Mouse (Mus musculus) lung, postnatal 36 days (tissue): ENCODE data around the gene Cnnm2.
"Not testable (repeated sequence)": the region's sequence is repeated elsewhere in the genome, so short reads cannot be mapped to it uniquely, and the experiment has no call there.

Experiments
- DNase-seq: peaks from one replicate; pipeline ENCODE4 v3.0.0; 2022; ENCODE audit warnings: mixed read lengths

The Cnnm2 gene

DNA sequence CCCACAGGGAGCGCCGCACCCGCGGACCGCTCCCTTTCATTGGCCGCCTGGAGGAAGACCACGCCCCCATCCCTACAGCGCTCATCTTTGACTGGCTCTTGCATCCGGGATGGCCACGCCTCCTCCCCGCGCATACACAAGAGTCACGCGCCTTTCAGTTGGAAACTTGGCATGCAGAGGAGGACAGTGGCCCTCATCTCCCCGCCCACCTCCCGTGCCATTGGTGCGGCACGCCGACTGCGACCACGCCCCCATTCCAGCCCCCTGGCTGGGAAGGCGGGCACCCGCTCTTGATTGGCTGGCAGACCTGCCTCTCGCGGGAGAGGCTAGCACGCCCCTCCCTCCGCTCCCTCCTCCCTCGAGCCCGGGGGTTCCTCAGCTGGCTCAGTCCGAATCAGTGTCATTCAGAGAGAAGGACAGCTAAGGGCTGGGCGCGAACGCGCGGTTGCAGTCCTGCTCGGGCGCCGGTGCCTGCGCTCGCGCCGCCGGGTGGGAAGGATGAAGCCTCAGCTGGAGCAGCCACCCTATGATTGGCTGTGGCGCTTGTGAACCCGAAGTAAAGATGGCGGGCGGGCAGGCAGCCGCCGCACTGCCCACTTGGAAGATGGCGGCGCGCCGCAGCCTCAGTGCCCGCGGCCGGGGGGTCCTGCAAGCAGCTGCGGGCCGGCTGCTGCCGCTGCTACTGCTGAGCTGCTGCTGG is at the start of gene Cnnm2:
Gene Cnnm2, plus strand, starts transcription at position 350 of the 700 bp plus-strand sequence.
- peak; percentile 100 for DNase-seq

DNA sequence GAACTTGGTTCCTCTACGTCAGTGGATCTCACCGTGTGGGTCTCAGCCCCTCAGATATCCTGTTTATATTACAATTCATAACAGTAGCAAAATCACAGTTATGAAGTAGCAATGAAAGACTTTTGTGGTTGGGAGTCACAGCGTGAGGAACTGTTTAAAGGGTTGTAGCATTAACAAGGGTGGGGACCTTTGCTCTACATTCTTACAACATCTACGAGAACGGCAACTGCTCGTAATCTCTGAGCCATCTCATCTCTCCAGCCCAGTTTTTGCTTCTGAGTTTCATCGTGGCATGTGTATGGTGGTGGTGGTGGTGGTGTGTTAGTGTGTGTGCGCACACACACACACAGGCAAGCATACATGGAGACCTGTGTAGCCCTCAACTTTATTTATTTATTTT is 47.2 kb upstream of the Cnnm2 start:
- DNase-seq = no peak

DNA sequence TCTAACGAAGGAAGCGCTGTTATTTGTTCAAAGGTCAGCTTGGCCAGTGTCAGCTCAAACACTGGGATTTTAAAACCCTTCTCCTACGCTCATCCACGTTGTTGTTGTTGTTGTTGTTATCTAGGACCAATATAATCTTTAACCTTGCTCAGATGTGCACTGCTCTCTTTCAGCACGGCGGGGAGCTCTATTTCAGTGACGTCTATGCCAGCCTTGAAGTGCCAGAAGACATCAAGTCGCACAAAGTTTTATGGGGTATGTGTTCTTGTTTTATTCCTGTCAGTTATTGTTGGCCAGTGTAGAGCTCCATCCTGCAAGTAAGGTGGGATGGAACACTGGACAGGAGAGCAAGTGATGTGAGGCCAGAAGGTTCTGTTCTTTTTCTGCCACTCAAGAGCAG is 46.4 kb upstream of the Cnnm2 start:
- DNase-seq = no peak

DNA sequence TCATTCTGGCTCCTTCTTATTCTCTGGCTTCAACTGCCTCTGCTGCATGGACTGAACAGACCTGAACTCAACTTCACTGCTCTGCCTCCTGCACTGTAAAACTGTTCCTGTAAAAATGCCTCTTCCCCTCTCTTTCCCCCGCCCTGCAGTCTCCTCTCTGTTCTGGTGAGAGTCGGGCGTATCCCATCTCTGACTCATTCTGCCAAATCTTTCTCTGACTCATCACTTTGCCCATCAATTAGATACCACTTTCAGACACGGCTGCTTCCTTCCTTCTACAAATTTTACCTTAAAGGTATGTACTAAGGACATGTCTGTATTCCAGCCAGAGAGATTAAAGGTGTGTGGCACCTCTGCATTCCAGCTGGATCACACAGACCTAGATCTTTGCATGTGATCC is 43.2 kb upstream of the Cnnm2 start:
- no peak for DNase-seq

DNA sequence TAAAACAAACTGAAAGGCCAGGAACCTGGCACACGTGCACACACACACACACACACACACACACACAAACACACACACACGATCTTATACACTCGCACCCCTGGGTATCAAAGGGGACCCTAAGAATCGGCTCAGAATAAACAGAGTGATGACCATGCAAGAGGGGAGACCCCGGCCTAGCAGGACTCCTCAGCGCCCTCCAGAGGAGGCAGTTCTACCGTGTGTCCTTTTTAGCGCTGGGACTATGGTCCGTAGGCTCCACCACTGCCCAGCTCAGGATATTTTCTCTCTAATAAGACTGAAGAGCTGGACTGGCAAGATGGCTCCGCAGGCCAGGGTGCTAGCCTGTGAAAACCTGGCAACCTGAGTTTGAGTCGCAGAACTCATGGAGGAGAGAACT is 37.0 kb upstream of the Cnnm2 start:
- DNase-seq = no peak

DNA sequence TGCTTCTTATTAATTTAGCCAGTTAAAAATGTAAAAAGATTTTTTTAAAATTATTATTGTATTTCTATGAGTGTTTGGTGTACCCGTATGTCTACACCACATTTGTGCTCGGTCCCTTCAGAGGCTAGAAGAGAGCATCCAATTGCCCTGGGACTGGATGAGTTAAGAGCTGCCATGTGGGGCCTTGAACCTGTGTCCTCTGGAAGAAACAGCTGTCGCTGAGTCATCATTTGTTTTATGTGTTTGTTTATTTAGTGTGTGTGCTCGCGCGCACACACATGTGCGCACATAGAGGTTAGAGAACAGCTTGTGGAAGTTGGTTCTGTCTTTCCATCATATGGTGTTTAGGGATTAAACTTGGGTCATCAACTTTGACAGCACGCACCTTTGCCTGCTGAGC is 35.3 kb upstream of the Cnnm2 start:
- no peak for DNase-seq

DNA sequence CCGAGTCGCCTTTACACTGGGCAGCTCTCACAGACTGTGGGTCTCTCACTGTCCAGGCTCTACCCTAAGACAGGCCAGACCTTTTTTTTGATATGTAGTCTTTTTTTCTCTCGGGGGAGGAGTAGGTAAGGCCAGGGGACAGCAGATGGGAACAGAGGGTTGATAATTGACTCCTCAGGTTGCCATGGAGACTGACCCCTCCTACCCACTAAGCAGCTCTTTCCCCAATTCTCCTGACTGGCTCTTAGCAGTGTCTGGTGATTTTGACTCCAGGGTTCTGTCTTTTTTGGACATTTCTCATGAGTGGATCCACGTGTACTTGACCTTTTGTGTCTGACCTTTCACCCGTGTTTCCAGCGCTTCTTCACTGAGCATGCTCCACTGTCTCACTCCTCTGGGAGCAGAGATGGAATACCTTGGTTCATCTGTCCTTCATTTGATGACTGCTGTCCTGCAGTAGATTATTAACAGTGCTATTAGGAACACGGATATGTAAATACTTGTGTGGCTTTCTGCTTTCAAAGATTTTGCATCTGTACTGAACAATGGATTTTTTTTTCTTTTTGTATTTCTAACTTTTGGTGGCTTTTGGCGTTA is 34.2 kb upstream of the Cnnm2 start:
- DNase-seq = no peak

DNA sequence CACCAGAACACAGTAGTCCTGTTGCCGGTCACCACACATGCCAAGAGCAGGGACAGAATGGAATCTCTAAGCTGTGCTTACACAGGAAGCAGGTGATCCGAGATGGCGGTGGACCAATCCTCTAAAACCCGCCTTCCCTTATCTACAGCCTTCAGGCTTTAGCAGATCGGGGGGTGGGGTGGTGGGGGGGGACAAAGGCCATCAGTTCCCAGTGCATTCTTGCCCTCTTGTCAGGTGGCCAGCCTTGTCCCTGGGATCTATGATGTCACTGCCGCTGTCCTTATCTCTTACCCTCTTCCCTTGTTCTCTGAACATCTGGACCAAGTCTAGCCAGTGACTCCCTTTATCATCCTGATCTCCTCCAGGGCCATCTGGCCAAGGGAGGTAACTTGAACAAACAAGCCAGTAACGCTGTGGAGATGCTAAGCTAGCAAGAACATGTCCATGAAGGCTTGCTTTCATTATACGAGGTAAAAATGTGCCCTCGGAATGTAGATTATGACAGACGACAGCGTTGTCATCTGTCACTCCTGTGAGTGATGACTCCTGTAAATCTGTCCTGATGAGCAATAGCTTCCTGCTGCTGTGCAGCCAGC is 33.4 kb upstream of the Cnnm2 start:
- DNase-seq = no peak

DNA sequence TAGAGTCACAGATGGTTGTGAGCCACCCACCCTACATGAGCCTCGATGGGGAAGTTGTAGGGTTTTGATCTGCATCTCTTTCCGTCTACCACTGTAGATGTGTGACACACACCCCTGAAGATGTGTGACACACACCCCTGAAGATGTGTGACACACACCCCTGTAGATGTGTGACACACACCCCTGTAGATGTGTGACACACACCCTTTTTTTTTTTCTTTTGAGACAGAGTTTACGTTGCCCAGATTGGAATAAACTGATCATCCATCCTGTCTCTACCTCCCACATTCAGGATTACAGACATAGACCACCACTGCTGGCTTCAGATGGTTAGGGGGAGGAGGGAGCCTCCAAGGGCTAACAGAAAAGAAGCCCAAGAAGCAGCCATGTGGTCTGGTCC is 32.5 kb upstream of the Cnnm2 start:
- DNase-seq = no peak

DNA sequence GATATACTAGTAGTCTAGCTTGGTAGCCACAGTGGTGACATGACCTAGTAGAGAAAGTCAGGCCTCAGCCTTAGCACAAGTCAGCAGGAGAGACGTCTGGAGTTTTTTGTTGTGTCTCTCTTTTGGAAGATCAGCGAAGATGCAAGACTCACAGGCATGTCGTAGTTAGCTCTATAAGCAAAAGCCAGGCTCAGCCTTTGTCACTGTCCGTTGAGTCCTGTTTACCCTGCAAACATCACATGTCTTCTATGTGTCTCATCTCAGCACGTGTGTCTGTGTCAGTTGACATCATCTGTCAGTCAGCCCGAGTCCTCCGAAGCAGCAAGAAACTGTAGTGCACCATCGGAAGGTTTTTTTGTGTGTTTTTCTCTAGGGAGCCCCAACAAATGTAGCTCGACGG is 30.0 kb upstream of the Cnnm2 start:
- no peak for DNase-seq

DNA sequence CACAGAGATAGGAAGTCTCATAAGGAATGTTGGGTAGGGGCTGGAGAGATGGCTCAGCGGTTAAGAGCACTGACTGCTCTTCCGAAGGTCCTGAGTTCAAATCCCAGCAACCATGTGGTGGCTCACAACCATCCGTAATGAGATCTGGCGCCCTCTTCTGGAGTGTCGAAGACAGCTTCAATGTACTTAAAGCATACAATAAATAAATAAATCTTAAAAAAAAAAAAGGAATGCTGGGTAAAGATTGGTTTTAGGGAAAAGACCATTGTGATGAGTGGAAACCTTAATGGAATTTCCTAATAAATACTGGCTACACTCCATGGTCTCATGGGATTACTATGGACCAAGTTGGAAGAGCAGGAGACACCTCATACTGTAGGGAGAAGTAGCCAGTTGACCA is 28.7 kb upstream of the Cnnm2 start:
- DNase-seq = not testable (repeated sequence)

DNA sequence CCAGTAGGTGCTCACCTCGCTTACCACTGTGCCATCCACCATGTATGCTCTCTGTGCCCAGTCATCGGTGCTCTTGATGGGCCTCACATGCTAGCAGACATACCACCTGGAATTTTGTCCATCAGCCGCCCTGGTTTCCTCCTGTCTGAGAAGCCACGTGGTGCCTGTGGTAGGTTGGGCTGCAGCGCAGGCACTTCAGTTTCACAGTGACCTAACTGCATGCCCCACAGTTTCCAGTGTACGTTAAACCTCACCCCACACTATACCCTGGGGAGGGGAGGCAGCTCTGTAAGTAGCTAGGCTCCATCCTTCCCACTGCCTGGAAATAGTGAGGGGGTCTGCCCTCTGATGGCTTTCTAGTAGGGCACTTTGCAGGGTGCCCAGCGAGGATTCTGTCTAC is 27.8 kb upstream of the Cnnm2 start:
- no peak for DNase-seq

DNA sequence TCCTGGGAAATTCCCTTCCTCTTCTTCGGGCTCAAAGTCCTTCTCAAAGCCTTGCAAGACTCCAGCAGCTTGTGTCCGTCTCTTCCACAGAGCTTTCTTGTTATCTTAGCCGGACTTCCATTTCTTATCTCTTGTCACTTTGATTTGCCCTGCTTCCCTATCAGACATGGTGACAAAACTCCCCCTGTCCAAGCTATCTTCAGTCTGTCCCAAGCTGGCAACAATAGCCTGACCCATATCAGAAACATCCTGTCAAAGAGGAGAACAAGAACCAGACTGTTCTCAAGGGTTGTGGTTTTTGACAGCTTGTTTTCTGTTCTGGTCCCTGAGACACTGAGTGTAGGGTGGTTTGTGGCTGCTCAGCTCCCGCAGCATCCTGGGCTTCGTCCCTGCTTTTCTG is 26.2 kb upstream of the Cnnm2 start:
- no peak for DNase-seq

DNA sequence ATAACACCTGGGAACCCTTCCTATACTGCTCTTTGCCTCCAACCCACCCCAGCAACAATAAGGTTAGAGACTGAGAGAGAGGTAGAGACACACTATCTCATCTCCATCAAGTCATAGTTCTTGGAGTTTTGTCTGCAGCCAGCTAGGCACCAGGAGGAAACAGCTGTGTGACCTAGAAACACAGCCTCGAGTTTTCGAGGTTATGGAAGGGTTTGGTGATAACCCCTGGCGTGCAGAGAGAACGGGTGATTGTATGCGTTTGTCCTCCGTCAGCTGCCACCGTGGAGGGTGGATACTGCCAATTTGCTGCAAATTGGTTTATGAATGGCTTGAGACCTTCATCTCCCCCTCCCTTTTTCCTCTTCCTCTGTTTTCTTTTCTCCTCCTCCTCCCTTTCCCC is 24.3 kb upstream of the Cnnm2 start:
- no peak for DNase-seq

DNA sequence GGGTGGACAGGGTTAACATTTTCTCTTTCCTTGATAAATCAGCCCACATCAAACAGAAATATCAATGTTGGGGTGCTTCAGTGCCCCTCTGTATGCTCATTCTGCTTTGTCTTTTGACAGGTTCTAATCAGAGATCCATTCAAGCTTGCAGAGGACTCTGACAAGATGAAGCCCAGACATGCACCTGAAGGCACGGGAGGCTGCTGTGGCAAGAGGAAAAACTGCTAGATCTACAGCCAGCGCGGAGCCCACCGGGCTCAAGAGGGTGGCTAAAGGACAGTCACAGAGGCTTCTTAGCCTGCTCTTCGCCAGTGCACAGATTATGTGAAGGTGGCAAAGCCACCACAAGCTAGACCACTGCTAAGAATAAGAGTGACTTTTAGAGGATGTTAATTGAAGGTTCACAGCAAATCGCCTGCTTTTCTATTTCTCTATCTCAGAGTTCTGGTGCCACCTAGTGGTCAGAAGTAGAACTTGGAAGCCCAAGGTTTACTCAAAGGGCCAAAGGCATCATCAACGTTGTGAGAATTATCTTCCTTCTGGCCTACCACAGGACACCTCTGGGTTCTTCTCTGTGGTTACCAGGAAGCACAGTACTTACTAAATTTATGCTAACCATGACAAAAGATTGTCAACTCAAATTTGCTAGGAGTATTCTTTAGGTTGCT is 20.9 kb upstream of the Cnnm2 start:
- peak; percentile 87 for DNase-seq

DNA sequence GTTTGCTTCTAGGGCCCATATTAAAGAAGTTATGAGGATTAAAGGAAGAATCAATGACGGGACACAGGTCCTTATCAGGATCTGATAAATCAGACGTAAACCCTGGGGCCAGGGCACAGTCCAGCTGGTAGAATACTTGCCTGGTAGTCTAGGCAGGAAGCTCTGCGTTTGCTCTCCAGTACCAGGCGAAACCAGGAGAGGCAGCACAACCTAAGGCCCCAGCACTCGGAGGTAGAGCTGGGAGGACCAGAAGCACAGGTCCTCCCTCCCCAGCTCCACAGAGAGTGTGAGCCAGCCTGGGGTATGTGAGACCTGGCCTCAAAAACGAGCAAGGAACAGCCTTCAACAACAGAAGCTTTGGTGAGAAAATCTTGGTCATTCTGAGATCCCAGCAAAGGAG is 19.8 kb upstream of the Cnnm2 start:
- DNase-seq = no peak

DNA sequence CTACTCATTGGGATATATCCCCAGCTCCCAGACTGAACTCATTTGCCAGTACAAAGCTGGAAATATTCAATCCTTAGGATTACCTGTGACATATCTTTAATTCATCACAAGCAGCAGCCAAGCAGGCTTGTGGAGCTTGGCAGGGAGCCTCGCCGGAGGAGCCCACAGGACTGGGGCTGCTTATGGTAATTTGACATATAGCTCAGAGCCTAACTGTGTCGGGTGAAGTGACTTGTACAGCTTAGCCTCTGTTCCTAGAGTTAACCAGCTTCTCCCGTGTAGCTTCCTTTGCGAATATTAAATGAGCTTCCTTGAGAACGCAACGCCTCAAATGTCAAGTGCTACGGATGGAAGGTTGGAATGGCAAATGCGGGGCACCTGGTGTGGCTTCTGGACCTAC is 16.7 kb upstream of the Cnnm2 start:
- DNase-seq = no peak

DNA sequence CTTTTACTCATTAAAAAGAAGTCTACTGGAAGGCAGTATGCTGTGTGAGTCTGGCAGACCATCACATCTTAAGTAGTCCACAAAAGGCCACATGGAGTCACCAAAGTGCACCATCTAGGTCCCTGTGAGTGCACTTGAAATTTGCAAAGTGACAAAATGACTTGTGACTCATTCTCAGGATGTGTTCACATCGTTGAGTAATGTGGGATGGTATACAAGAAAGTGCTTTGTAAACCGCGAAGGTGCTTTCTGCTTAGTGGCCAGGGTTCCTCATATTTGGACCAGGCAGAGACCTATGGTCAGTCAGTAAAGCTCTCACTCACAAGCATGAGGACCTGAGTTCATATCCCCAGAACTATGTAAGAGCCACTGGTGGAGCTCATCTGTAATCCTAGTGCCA is 13.6 kb upstream of the Cnnm2 start:
- no peak for DNase-seq

DNA sequence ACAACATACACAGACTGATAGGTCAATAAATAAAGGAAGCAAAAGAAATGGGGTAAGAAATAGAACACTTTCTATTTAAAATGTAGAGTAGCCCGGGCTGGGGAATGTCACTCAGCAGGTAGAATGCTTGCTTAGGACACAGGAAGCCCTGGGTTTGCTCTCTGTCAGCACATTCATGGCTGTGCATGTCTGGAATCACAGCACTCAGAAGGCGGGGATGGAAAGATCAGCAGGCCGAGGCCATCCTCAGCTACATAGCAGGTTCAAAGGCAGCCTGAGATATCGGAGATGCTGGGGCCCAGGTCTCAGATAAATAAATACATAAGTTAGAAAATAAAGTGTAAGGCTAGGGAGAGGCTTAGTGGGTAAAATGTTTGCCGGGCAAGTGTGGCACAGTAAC is 9.2 kb upstream of the Cnnm2 start:
- DNase-seq = no peak

DNA sequence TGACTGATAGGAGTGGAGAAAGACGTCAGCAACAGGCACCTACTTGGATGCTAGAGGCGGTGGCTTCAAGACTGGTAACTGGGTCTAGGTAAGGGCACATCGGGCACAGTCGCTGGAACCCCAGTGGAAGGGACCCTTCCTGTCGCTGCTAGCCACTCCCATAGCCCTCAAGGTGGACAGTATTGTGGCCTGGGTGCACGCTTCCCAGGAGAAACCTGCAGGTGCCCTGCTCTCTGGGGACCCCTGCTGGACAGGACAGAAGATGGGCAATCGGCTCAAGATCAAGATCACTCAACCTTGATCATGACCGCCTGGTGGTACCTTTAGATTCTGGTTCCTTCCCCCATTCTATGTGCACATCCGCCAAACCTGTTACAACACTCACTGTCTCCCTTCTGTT is 6.3 kb upstream of the Cnnm2 start:
- DNase-seq = peak; percentile 58

DNA sequence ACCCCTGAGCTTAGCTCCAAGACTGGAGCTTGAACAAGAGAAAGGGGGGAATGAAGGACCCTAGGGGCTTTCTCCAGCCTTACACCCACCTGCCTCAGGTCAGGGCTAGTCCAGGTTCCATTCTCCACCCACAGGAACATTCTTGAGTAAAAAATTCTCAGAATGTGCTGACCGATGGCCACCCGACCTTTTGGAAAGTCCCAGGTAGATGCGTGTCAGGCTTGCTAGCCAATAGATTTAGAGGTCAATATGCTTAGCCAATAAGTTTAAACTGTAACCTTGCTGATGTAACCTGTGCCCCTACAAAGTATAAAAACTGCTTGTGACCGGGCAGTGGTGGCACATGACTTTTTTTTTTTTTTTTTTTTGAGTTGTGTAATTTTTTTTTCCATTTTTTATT is 5.2 kb upstream of the Cnnm2 start:
- no peak for DNase-seq

DNA sequence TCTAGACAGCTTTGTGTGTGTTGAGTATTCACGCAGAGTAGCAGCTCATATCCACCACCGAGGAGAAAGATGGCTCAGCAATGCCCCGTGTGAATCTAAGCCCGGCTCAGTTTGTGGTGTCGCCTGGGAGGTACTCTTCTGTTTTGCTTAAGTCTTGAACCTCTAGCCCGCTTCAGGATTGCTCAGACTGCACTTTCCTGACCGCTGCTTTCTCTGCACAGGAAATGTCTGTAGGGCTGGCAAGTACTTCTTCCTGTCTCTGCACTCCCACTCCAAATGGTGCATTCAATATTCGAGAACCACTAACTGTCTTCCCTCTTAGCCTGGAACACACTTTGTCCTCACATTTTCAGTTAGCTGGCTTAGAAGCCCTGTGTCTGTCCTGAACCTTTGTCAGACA is 2.3 kb upstream of the Cnnm2 start:
- peak; percentile 7 for DNase-seq

DNA sequence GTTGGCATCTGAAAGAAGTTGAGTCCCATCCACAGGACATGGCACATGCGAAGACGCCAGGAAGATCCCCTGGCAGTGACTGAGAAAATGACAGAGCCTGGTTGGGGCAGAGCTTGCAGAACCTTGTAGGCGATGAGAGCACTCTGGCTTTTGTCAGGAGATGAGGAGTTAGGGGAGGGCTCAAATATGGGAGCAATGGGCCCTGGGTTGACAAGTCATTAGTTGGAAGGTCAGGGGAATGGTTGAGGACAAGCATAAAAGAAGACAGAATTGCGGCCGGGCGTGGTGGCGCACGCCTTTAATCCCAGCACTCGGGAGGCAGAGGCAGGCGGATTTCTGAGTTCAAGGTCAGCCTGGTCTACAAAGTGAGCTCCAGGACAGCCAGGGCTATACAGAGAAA is 1.5 kb upstream of the Cnnm2 start:
- not testable (repeated sequence) for DNase-seq
